Mouse (Mus musculus): ENCODE data around the gene Dgkg. TPM values are rescaled to one million over a fixed set of nuclear protein-coding genes. Genes with fewer than 3 reads are reported as not detected.

Gene Dgkg
- total RNA-seq, 1 experiment = 0.22 TPM

- in situ Hi-C loops (cut with MboI; ENCODE audit: low sequenced_read_pairs in 2 of 2, unreplicated experiment in 2 of 2) = no loop called here
- Histone ChIP-seq H3K9me3 (ENCODE audit: control insufficient read depth, insufficient read depth, low read depth, low read length) (no peaks in the 10 kb centered on the region), H3K27ac (ENCODE audit: insufficient read depth, low read depth, low read length, poor library complexity, severe bottlenecking) (no peak overlapping the region), H3K4me3 (ENCODE audit: insufficient read depth in 1 of 2, low read depth in 1 of 2, low read length in 2 of 2, poor library complexity in 1 of 2, severe bottlenecking in 1 of 2) (no peak overlapping the region), H3K4me1 (ENCODE audit: control insufficient read depth in 2 of 2, insufficient read depth in 2 of 2, low read length in 2 of 2, poor library complexity in 1 of 2) (peaks cover 0 to 5% of the 10 kb centered on the region in 2 experiments; a peak in 1 of 4 replicates), H3K9ac (ENCODE audit: insufficient read depth, low read depth, low read length, poor library complexity, severe bottlenecking) (no peak overlapping the region), H3K36me3 (ENCODE audit: control insufficient read depth, insufficient read depth, low read length, poor library complexity, severe bottlenecking) (no peaks in the 10 kb centered on the region)
- no peak for TF ChIP-seq ZC3H11A (IDR thresholded peaks at IDR 0.05; ENCODE audit: borderline replicate concordance, low read depth, low read length)
- no peak for TF ChIP-seq MAFK (IDR thresholded peaks at IDR 0.05; ENCODE audit: insufficient read depth, low read depth, low read length)
- no peak for TF ChIP-seq CHD2 (IDR thresholded peaks at IDR 0.05; ENCODE audit: low read depth, low read length)
- no peak for TF ChIP-seq HCFC1 (IDR thresholded peaks at IDR 0.05; ENCODE audit: borderline replicate concordance, insufficient read depth, low read length)
- TF ChIP-seq ZNF384 (IDR thresholded peaks at IDR 0.05; ENCODE audit: low read depth, low read length) = no peak
- DNase-seq (ENCODE audit: low read depth, low spot score) = no peak
Observed at GRCm38 (mm10) chr16:22493396-22493795, 163.6 kb downstream of the Dgkg start.

GRCm38 (mm10) chr16:22491446-22492166 is 165.4 kb downstream of the Dgkg start:
- H3K27ac ChIP-seq (ENCODE audit: insufficient read depth, low read depth, low read length, poor library complexity, severe bottlenecking) = no peak overlapping the region
- in situ Hi-C loops (cut with MboI; ENCODE audit: low sequenced_read_pairs in 2 of 2, unreplicated experiment in 2 of 2) = no loop called here
- no peak for DNase-seq (ENCODE audit: low read depth, low spot score)
- peaks cover under 1 to 7% of the 10 kb centered on the region in 2 experiments; a peak in 1 of 4 replicates for H3K4me1 ChIP-seq (ENCODE audit: control insufficient read depth in 2 of 2, insufficient read depth in 2 of 2, low read length in 2 of 2, poor library complexity in 1 of 2)
- no peaks in the 10 kb centered on the region for H3K9me3 ChIP-seq (ENCODE audit: control insufficient read depth, insufficient read depth, low read depth, low read length)
- no peak overlapping the region for H3K9ac ChIP-seq (ENCODE audit: insufficient read depth, low read depth, low read length, poor library complexity, severe bottlenecking)
- no peaks in the 10 kb centered on the region for H3K36me3 ChIP-seq (ENCODE audit: control insufficient read depth, insufficient read depth, low read length, poor library complexity, severe bottlenecking)
- H3K4me3 ChIP-seq (ENCODE audit: insufficient read depth in 1 of 2, low read depth in 1 of 2, low read length in 2 of 2, poor library complexity in 1 of 2, severe bottlenecking in 1 of 2) = no peak overlapping the region
- no peak for TF ChIP-seq ZNF384 (IDR thresholded peaks at IDR 0.05; ENCODE audit: low read depth, low read length)
- TF ChIP-seq CHD2 (IDR thresholded peaks at IDR 0.05; ENCODE audit: low read depth, low read length) = no peak
- TF ChIP-seq MAFK (IDR thresholded peaks at IDR 0.05; ENCODE audit: insufficient read depth, low read depth, low read length) = no peak
- no peak for TF ChIP-seq HCFC1 (IDR thresholded peaks at IDR 0.05; ENCODE audit: borderline replicate concordance, insufficient read depth, low read length)
- TF ChIP-seq ZC3H11A (IDR thresholded peaks at IDR 0.05; ENCODE audit: borderline replicate concordance, low read depth, low read length) = no peak

DNA sequence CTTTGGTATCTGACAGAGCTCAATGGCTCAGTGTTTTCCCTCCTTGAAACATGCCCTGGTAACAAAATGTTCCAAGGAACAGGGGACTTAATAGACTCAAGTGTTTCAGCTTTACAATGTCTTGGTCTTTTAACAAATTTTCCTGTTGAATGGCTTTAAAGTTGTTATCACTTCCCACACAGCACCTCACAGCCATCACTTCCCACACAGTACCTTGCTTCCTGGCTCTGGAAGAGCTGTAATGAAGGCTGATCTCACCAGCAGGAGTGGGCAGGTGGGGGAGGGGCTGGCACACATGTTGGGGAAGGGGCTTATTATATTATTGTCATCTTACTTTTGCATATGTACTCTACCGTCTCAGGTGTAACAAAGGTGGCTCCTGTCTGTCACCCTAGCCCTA is 173.1 kb downstream of the Dgkg start:
- TF ChIP-seq ZNF384 (IDR thresholded peaks at IDR 0.05; ENCODE audit: low read depth, low read length) (no peak), MAFK (IDR thresholded peaks at IDR 0.05; ENCODE audit: insufficient read depth, low read depth, low read length) (no peak)
- H3K9ac ChIP-seq (ENCODE audit: insufficient read depth, low read depth, low read length, poor library complexity, severe bottlenecking) = no peak overlapping the region
- H3K36me3 ChIP-seq (ENCODE audit: control insufficient read depth, insufficient read depth, low read length, poor library complexity, severe bottlenecking) = no peaks in the 10 kb centered on the region
- H3K9me3 ChIP-seq (ENCODE audit: control insufficient read depth, insufficient read depth, low read depth, low read length) = no peaks in the 10 kb centered on the region
- H3K4me3 ChIP-seq (ENCODE audit: insufficient read depth in 1 of 2, low read depth in 1 of 2, low read length in 2 of 2, poor library complexity in 1 of 2, severe bottlenecking in 1 of 2) = no peak overlapping the region
- peaks cover 2 to 5% of the 10 kb centered on the region in 2 experiments; a peak in 2 of 4 replicates for H3K4me1 ChIP-seq (ENCODE audit: control insufficient read depth in 2 of 2, insufficient read depth in 2 of 2, low read length in 2 of 2, poor library complexity in 1 of 2)
- in situ Hi-C loops (cut with MboI; ENCODE audit: low sequenced_read_pairs in 2 of 2, unreplicated experiment in 2 of 2) = no loop called here
- H3K27ac ChIP-seq (ENCODE audit: insufficient read depth, low read depth, low read length, poor library complexity, severe bottlenecking) = no peak overlapping the region
- DNase-seq (ENCODE audit: low read depth, low spot score) = no peak

DNA sequence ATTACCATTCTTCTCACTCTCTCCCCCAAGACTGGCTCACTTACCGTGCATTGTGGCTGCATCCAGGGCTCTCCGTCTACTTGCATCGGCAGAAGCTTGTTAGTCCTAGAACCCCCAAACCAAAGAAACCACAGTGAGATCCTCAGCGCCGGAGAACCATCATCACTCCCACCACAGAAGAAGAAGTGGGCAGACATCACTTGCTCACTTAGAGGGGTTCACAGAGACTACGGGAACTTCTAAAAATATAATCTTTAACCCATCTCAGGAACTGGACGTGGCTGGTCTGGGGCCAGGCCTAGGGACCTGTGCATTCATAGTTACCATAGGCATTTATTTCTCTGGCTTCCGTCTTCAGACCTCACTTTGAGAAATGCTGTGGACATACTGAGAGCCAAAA is 177.7 kb downstream of the Dgkg start:
- Histone ChIP-seq H3K4me3 (ENCODE audit: insufficient read depth in 1 of 2, low read depth in 1 of 2, low read length in 2 of 2, poor library complexity in 1 of 2, severe bottlenecking in 1 of 2) (no peak overlapping the region), H3K9me3 (ENCODE audit: control insufficient read depth, insufficient read depth, low read depth, low read length) (no peaks in the 10 kb centered on the region), H3K27ac (ENCODE audit: insufficient read depth, low read depth, low read length, poor library complexity, severe bottlenecking) (no peak overlapping the region), H3K4me1 (ENCODE audit: control insufficient read depth in 2 of 2, insufficient read depth in 2 of 2, low read length in 2 of 2, poor library complexity in 1 of 2) (no peaks in the 10 kb centered on the region), H3K9ac (ENCODE audit: insufficient read depth, low read depth, low read length, poor library complexity, severe bottlenecking) (no peak overlapping the region), H3K36me3 (ENCODE audit: control insufficient read depth, insufficient read depth, low read length, poor library complexity, severe bottlenecking) (no peaks in the 10 kb centered on the region)
- no peak for DNase-seq (ENCODE audit: low read depth, low spot score)
- in situ Hi-C loops (cut with MboI; ENCODE audit: low sequenced_read_pairs in 2 of 2, unreplicated experiment in 2 of 2) = no loop called here
- TF ChIP-seq ZC3H11A (IDR thresholded peaks at IDR 0.05; ENCODE audit: borderline replicate concordance, low read depth, low read length) = no peak

DNA sequence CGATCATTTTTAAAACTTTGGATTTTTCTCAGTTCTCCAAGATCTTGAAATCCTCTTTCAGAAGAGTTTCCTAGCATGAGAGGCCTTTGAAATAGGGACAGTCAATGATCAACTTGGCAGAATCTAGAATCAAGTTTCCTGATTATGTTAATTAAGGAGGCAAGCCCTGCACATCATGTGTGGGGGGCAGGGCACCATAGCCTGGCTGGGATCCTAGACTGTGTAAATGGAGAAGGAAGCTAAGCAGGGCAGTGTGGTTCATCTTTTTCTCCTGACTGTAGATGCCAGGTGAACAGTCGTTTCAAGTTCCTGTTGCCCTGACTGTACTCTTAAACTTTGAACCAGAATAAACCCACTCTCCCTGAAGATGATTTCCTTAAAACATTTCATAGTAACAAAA is 185.3 kb downstream of the Dgkg start:
- DNase-seq (ENCODE audit: low read depth, low spot score) = no peak
- in situ Hi-C loops (cut with MboI; ENCODE audit: low sequenced_read_pairs in 2 of 2, unreplicated experiment in 2 of 2) = no loop called here
- Histone ChIP-seq H3K9me3 (ENCODE audit: control insufficient read depth, insufficient read depth, low read depth, low read length) (no peaks in the 10 kb centered on the region), H3K27ac (ENCODE audit: insufficient read depth, low read depth, low read length, poor library complexity, severe bottlenecking) (no peak overlapping the region), H3K9ac (ENCODE audit: insufficient read depth, low read depth, low read length, poor library complexity, severe bottlenecking) (no peak overlapping the region), H3K36me3 (ENCODE audit: control insufficient read depth, insufficient read depth, low read length, poor library complexity, severe bottlenecking) (no peaks in the 10 kb centered on the region), H3K4me1 (ENCODE audit: control insufficient read depth in 2 of 2, insufficient read depth in 2 of 2, low read length in 2 of 2, poor library complexity in 1 of 2) (peaks cover 2% of the 10 kb centered on the region in 2 experiments; a peak in 1 of 4 replicates), H3K4me3 (ENCODE audit: insufficient read depth in 1 of 2, low read depth in 1 of 2, low read length in 2 of 2, poor library complexity in 1 of 2, severe bottlenecking in 1 of 2) (no peak overlapping the region)
- TF ChIP-seq MAFK (IDR thresholded peaks at IDR 0.05; ENCODE audit: insufficient read depth, low read depth, low read length) (no peak), HCFC1 (IDR thresholded peaks at IDR 0.05; ENCODE audit: borderline replicate concordance, insufficient read depth, low read length) (no peak), CHD2 (IDR thresholded peaks at IDR 0.05; ENCODE audit: low read depth, low read length) (no peak), ZNF384 (IDR thresholded peaks at IDR 0.05; ENCODE audit: low read depth, low read length) (no peak), ZC3H11A (IDR thresholded peaks at IDR 0.05; ENCODE audit: borderline replicate concordance, low read depth, low read length) (no peak)
